Mouse (Mus musculus) heart, embryonic 16.5 days (tissue): ENCODE results near the gene Tmem170b. TPM values are rescaled to one million over a fixed set of nuclear protein-coding genes. Genes with fewer than 3 reads are reported as not detected.
A peak's percentile ranks its signal among the peaks of the same experiment; 100 is the strongest.
"Not testable (repeated sequence)": the region's sequence is repeated elsewhere in the genome, so short reads cannot be mapped to it uniquely, and the experiment has no call there.

Source experiments
- ATAC-seq: fragments of 200-750 bp; cut with Nextera tagmentation; replicated peaks from 2 replicates; pipeline ENCODE4 v1.8.0; 2017; ENCODE audit warnings: moderate number of reproducible peaks; ENCODE audit not compliant: insufficient read depth, low FRiP score; ENCODE audit errors: extremely low read depth
- H3K27ac ChIP-seq: fragments of 300-500 bp; sonication (generic); 2 replicates; pipeline ENCODE4 v1.5.1; 2014; ENCODE audit warnings: mild to moderate bottlenecking, low read length, control low read depth, moderate library complexity
- H3K27me3 ChIP-seq: fragments of 300-500 bp; sonication (generic); 2 replicates; pipeline ENCODE4 v1.6.1; 2014; ENCODE audit warnings: low read length, mixed read lengths; ENCODE audit not compliant: control insufficient read depth, insufficient read depth
- H3K36me3 ChIP-seq: fragments of 300-500 bp; sonication (generic); 2 replicates; pipeline ENCODE4 v1.6.1; 2014; ENCODE audit not compliant: control insufficient read depth, insufficient read depth
- H3K4me1 ChIP-seq: fragments of 300-500 bp; sonication (generic); 2 replicates; pipeline ENCODE4 v1.6.1; 2014; ENCODE audit warnings: low read length, mixed read lengths; ENCODE audit not compliant: control insufficient read depth, insufficient read depth
- H3K4me2 ChIP-seq: fragments of 300-500 bp; sonication (generic); 2 replicates; pipeline ENCODE4 v1.6.1; 2014; ENCODE audit warnings: low read depth, mild to moderate bottlenecking, control low read depth, low read length
- H3K4me3 ChIP-seq: fragments of 300-500 bp; sonication (generic); 2 replicates; pipeline ENCODE4 v1.5.1; 2014; ENCODE audit warnings: mild to moderate bottlenecking, control low read depth, low read length
- H3K9ac ChIP-seq: fragments of 300-500 bp; sonication (generic); 2 replicates; pipeline ENCODE4 v1.6.1; 2014; ENCODE audit warnings: low read length, control low read depth
- H3K9me3 ChIP-seq: fragments of 300-500 bp; sonication (generic); replicated peaks from 2 replicates; pipeline ENCODE4 v1.6.1; 2016; ENCODE audit warnings: low read length; ENCODE audit not compliant: control insufficient read depth
- whole genome bisulfite sequencing: fragments of 180-500 bp; shearing (Covaris S2); extraction: QIAGEN DNeasy Blood & Tissue Kit; methylation state at CpG from one replicate; pipeline ENCODE4 v1.1.7; 2014; 5-methylcytosine and 5-hydroxymethylcytosine counted together
- polyA plus RNA-seq: library from polyadenylated mRNA; unstranded; fragments of >200 nt; fragmentation: Nextera tagmentation; extraction: Ambion mirVana; gene quantifications from 2 replicates; pipeline ENCODE4 v1.2.1, GENCODE M21; 2015

Tmem170b gene
- polyA plus RNA-seq, 1 experiment from 2014 or later: 12.1 TPM

DNA sequence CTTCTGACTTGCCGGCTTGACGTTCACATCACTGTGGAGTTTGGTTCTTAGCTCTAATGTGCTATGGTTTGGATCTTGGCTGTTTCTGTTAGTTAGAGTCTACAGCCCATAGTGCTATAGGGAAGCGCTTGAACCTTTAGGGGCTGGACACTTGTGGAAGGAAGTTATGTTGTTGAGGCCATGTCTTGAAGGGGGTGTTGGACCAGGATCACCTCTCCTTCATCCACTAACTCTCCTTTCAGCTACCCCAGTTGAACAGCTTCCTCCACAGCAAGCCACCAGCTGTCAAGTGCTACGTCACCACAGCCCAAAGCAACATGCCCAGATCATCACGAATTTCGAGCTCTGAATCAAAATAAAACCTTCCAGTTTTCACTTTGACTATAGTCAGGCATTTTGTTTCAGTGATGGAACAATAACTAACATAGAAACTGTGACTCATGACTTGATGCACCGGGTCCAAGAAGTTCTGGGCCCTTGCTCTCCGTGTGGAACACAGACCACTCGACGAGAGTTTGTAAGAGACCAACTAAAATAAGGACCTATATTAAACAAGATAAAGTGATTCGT is 65.5 kb downstream of the Tmem170b start:
- Histone ChIP-seq H3K4me1 (peaks cover 23% of the 10 kb centered on the region), H3K4me2 (no peak overlapping the region), H3K9me3 (no peaks in the 10 kb centered on the region), H3K4me3 (no peak overlapping the region), H3K9ac (no peak overlapping the region), H3K36me3 (no peaks in the 10 kb centered on the region), H3K27me3 (no peaks in the 10 kb centered on the region), H3K27ac (peak overlapping the region; percentile 62)
- 81% methylated on average over 11 of the region's 11 CpGs for WGBS
- ATAC-seq: no peak

DNA sequence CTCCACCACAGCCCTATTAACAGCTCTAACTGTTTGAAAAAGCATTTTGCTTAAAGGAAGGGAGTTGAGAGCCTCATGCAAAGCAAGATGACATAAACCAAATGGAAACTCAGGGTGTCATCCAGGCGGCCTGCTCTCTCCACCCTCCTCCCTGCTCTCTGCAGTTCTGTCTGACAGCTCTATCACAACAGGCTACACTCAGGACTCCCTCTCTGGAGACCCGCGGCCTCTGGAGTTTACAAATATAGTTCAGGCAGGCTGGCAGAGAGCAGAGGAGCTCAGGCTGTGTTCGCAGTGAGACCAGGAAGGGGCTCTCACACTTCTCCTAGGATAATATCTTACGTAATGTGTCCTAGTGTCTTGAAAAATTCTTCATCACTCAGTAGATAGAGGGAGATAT is 67.2 kb downstream of the Tmem170b start:
- 14% methylated on average over 5 of the region's 5 CpGs for WGBS
- H3K4me1 ChIP-seq: peaks cover 23% of the 10 kb centered on the region
- peak; percentile 81 for ATAC-seq

DNA sequence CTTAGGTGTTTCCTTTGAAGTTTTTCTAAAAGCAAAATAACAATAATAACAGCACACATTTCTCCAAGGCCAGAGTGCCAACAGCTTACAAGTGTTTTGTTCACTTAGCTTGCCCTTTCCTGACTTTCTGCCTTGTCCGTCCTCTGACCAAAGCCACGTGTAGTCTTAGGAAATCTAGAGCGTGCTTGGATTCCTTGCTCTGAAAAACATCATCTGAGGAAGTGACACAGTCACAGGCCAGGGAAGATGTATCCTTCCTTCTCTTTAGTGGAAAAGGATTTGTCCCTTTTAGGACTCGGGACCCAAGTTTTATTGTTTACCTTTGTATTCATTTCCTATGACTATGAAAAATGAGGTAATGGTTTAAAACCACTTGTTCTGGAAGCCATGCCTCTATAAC is 67.8 kb downstream of the Tmem170b start:
- Histone ChIP-seq H3K4me2 (no peak overlapping the region), H3K4me1 (peaks cover 23% of the 10 kb centered on the region), H3K9ac (peak overlapping the region; percentile 54), H3K36me3 (no peaks in the 10 kb centered on the region), H3K27me3 (no peaks in the 10 kb centered on the region), H3K4me3 (no peak overlapping the region), H3K9me3 (no peaks in the 10 kb centered on the region), H3K27ac (peak overlapping the region; percentile 88)
- no peak for ATAC-seq
- WGBS: 45% methylated on average over 4 of the region's 4 CpGs

More for the DNA sequence above, 67.2 kb downstream of the Tmem170b start:
- not testable (repeated sequence) for H3K27me3 ChIP-seq, H3K9me3 ChIP-seq, H3K4me2 ChIP-seq, H3K4me3 ChIP-seq, H3K36me3 ChIP-seq
- Histone ChIP-seq H3K9ac (peak overlapping the region; percentile 54; the same call in 1 of the 2 replicates), H3K27ac (peak overlapping the region; percentile 88)

DNA sequence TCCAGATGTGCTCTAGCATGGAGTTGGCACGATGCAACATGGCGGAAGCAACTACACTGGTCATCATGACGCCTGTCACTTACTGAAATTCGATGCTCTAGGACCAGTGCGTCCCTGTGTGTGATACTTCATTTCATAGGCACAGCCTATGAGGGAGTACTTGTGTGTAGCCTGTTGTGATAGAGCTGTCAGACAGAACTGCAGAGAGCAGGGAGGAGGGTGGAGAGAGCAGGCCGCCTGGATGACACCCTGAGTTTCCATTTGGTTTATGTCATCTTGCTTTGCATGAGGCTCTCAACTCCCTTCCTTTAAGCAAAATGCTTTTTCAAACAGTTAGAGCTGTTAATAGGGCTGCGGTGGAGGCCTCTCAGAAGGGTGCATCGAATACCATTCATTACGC is 68.9 kb downstream of the Tmem170b start:
- not testable (repeated sequence) for H3K9ac ChIP-seq, H3K36me3 ChIP-seq, H3K4me2 ChIP-seq, H3K9me3 ChIP-seq, H3K4me3 ChIP-seq, H3K27me3 ChIP-seq
- 0 out of 2 replicates have a peak, but pooled peaks have one; percentile 21 for ATAC-seq
- H3K4me1 ChIP-seq: peaks cover 23% of the 10 kb centered on the region
- H3K27ac ChIP-seq: peak overlapping the region; percentile 35; the same call in 1 of the 2 replicates
- 79% methylated on average over 9 of the region's 9 CpGs for WGBS

DNA sequence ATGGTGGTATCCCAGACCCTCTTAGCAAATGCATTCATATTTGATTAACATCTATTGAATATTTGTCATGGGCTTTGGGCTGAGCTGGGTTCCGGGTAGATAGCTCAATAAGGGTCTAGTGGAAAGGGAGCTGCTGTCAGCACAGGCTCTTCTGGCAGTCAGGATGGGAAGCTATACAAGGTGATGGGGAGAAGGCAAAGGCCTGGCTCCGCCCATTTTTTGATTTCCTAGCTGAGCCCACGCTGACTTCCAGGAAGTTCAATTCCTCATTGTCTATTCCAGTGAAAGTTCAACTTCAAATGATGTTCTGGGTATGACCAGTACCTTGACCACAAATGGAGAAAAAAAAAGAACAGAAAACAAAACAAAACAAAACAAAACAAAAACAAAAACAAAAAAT is 69.8 kb downstream of the Tmem170b start:
- Histone ChIP-seq H3K27ac (no peak overlapping the region), H3K9ac (no peak overlapping the region), H3K36me3 (no peaks in the 10 kb centered on the region), H3K4me1 (peaks cover 16% of the 10 kb centered on the region), H3K4me3 (no peak overlapping the region), H3K27me3 (no peaks in the 10 kb centered on the region), H3K4me2 (no peak overlapping the region), H3K9me3 (no peaks in the 10 kb centered on the region)
- WGBS: 92% methylated on average over 3 of the region's 3 CpGs
- ATAC-seq: no peak

DNA sequence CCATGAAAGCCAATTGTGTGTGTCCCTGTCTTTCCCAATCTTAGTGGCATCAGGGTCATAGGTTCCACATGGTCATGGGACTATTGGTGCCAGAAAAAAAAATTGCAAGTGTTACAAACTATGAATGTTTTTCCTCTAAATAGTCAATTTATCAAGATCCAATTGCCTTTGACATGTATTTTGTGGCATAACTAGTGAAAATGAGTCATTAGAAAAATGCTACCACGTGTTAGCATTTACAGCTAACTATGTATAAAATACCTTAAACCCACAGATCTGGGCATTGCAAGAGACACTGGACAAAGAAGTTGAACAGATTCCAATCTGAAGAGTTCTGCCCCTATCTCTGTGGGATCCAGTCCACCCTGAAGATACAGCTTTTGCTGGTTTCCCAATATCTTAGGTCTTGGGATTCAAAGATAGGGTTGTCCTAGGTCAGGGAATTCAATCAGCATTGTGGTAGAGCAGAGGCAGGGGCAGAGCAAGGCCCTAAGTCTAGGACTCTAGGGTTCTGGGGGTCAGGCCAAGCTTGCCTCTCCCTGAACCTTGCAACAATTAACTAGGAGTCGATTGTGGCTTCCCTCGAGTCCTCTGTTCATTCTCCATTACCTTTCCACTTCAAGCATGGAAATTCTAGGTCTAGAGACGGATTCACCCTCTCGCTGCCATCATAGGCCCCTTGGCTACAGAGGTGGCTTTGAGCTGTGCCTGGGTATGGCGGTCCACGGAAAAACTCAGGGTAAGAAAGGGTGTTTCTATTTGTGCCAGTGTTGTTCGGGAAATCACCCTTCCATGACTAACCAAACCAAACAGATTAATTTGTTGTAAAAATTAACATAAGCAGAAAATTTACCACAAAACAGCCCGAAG is 70.5 kb downstream of the Tmem170b start:
- no peaks in the 10 kb centered on the region for H3K27me3 ChIP-seq
- 86% methylated on average over 9 of the region's 9 CpGs for WGBS
- no peak overlapping the region for H3K9ac ChIP-seq
- H3K36me3 ChIP-seq: no peaks in the 10 kb centered on the region
- H3K4me1 ChIP-seq: peaks cover 9% of the 10 kb centered on the region
- H3K4me2 ChIP-seq: no peak overlapping the region
- ATAC-seq: no peak
- H3K4me3 ChIP-seq: no peak overlapping the region
- H3K9me3 ChIP-seq: no peaks in the 10 kb centered on the region
- H3K27ac ChIP-seq: no peak overlapping the region

DNA sequence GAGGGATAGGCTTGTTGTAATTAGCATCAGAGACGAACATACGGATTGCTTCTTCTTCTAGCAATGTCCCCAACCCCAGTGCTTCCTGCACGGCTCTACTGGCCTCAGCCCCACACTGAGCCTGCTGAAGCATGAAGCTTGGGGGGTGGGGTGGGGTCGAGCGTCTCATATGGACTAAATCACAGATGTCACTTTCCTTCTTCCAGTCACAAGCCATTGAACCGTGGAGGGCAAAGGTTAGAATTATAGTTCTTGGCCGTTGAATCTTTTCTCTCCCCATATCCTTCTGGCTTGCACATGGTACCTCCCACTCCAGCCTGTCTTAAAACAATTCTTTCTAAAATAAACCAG is 71.1 kb downstream of the Tmem170b start:
- H3K4me3 ChIP-seq: no peak overlapping the region
- WGBS: 70% methylated on average over 7 of the region's 7 CpGs
- no peaks in the 10 kb centered on the region for H3K9me3 ChIP-seq
- ATAC-seq: no peak
- H3K9ac ChIP-seq: no peak overlapping the region
- H3K4me1 ChIP-seq: peaks cover 9% of the 10 kb centered on the region
- H3K27ac ChIP-seq: no peak overlapping the region
- H3K27me3 ChIP-seq: no peaks in the 10 kb centered on the region
- no peaks in the 10 kb centered on the region for H3K36me3 ChIP-seq
- H3K4me2 ChIP-seq: no peak overlapping the region

DNA sequence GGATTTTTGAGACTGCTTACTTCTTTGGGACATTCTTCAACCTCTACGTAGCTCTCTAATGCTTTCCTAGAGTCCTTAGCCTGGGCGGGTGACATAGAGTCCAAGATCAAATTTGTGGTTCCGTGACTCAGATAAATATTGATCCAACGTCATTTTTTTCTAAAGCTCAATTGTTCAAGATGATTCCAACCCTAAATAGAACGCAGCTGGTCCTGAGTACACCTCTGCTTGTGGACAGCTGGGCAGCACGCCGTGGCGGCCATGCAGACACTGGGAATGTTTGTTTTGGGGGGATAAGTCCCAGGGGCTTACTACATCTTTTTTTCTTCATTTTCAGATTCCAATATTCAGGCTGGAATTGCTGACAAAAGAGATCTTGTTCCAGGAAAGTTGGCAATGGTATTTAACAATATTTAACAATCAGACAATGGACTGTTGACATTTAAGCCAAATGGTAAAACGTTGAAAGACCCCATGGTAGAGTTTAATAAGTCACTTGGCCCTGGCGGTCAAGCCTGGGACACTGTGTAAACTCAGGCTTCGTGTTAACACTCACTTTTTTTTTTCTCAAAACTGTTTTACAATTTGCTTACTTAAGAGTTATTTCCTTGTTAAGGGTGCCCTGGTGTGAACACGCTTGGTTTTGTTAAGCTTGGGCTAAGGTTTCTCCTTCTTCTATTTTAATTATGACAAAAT is 75.3 kb downstream of the Tmem170b start:
- H3K27ac ChIP-seq: no peak overlapping the region
- no peak overlapping the region for H3K4me3 ChIP-seq
- H3K27me3 ChIP-seq: no peaks in the 10 kb centered on the region
- no peak for ATAC-seq
- WGBS: 76% methylated on average over 12 of the region's 12 CpGs
- H3K4me2 ChIP-seq: no peak overlapping the region
- H3K9ac ChIP-seq: no peak overlapping the region
- no peaks in the 10 kb centered on the region for H3K9me3 ChIP-seq
- no peaks in the 10 kb centered on the region; the same call in 1 of the 2 replicates for H3K4me1 ChIP-seq
- H3K36me3 ChIP-seq: no peaks in the 10 kb centered on the region
